Mouse (Mus musculus) kidney, embryonic 15.5 days (tissue): ENCODE data around the gene Usp48. TPM values are rescaled to one million over a fixed set of nuclear protein-coding genes. Genes with fewer than 3 reads are reported as not detected.
A peak's percentile ranks its signal among the peaks of the same experiment; 100 is the strongest.

Experiments
- ATAC-seq: fragments of 200-750 bp; cut with Nextera tagmentation; replicated peaks from 2 replicates; pipeline ENCODE4 v1.8.0; 2017; ENCODE audit warnings: moderate TSS enrichment; ENCODE audit not compliant: low FRiP score
- H3K27ac ChIP-seq: fragments of 300-500 bp; sonication (generic); 2 replicates; pipeline ENCODE4 v1.5.1; 2015; ENCODE audit warnings: mild to moderate bottlenecking, inconsistent platforms
- H3K27me3 ChIP-seq: fragments of 300-500 bp; sonication (generic); 2 replicates; pipeline ENCODE4 v1.6.1; 2015; ENCODE audit warnings: inconsistent platforms
- H3K36me3 ChIP-seq: fragments of 300-500 bp; sonication (generic); 2 replicates; pipeline ENCODE4 v1.6.1; 2015; ENCODE audit warnings: inconsistent platforms
- H3K4me1 ChIP-seq: fragments of 300-500 bp; sonication (generic); 2 replicates; pipeline ENCODE4 v1.6.1; 2015; ENCODE audit warnings: inconsistent platforms
- H3K4me2 ChIP-seq: fragments of 300-500 bp; sonication (generic); 2 replicates; pipeline ENCODE4 v1.6.1; 2015; ENCODE audit warnings: moderate library complexity, mild to moderate bottlenecking, inconsistent platforms
- H3K4me3 ChIP-seq: fragments of 300-500 bp; sonication (generic); replicated peaks from 2 replicates; pipeline ENCODE4 v1.5.1; 2015; ENCODE audit warnings: mild to moderate bottlenecking, inconsistent platforms
- H3K9ac ChIP-seq: fragments of 300-500 bp; sonication (generic); 2 replicates; pipeline ENCODE4 v1.6.1; 2015; ENCODE audit warnings: mild to moderate bottlenecking, inconsistent platforms
- H3K9me3 ChIP-seq: fragments of 300-500 bp; sonication (generic); replicated peaks from 2 replicates; pipeline ENCODE4 v1.6.1; 2016; ENCODE audit warnings: inconsistent platforms
- WGBS: fragments of 180-500 bp; shearing (Covaris S2); methylation state at CpG from one replicate; pipeline ENCODE4 v1.1.7; 2015; ENCODE audit warnings: mixed read lengths; 5-methylcytosine and 5-hydroxymethylcytosine counted together
- polyA plus RNA-seq: library from polyadenylated mRNA; unstranded; fragments of >200 nt; fragmentation: Nextera tagmentation; extraction: Ambion mirVana; gene quantifications from 2 replicates; pipeline ENCODE4 v1.2.1, GENCODE M21; 2015

The Usp48 gene
- polyA plus RNA-seq, 1 experiment from 2014 or later, result 72.9 TPM

GRCm38 (mm10) chr4:137622847-137623246 lies 29.3 kb downstream of the Usp48 start:
- no peak overlapping the region for H3K9ac ChIP-seq
- peaks cover 93% of the 10 kb centered on the region for H3K36me3 ChIP-seq
- H3K4me3 ChIP-seq, result no peak overlapping the region
- ATAC-seq, result no peak
- H3K27ac ChIP-seq, result no peak overlapping the region
- no peaks in the 10 kb centered on the region for H3K9me3 ChIP-seq
- no peak overlapping the region for H3K4me2 ChIP-seq
- 95% methylated on average over 8 of the region's 8 CpGs for WGBS
- H3K27me3 ChIP-seq, result no peaks in the 10 kb centered on the region
- no peaks in the 10 kb centered on the region for H3K4me1 ChIP-seq

DNA sequence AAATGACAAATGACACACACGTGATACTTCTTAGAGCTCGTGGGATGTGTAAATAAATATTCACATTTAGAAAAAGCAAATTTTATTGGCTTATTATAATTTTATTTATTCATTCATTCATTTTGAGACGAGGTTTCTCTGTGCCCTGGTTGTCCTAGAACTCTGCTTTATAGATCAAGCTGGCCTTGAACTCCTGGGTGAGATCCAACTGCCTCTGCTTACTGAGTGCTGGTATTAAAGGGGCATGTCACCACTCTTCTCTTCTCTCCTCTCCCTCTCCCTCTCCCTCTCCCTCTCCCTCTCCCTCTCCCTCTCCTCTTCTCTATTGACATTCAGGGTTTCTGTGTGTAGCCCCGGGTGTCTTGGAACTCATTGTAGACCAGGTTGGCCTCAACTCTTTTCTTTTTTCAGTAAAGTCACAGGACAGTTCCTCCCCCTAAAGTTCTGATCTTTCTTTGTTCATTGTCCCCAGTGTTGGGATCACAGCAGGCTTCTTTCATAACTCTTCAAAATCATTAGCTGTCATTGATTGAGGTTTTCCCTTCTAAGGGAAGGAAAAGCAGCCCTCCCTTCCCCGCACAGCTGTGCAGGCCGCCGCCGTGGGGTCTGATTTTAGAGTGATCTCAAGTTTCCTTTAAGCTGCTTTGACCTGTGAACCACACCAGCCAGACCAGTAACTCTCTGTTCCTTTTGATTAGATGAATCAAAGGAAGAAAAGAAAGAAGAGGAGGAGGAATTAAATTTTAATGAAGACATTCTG lies 34.1 kb downstream of the Usp48 start:
- Histone ChIP-seq H3K4me3 (no peak overlapping the region), H3K27me3 (no peaks in the 10 kb centered on the region), H3K4me2 (no peak overlapping the region), H3K9me3 (no peaks in the 10 kb centered on the region), H3K36me3 (peaks cover 92% of the 10 kb centered on the region), H3K4me1 (no peaks in the 10 kb centered on the region), H3K9ac (no peak overlapping the region), H3K27ac (no peak overlapping the region)
- 64% methylated on average over 8 of the region's 8 CpGs for WGBS
- no peak for ATAC-seq

DNA sequence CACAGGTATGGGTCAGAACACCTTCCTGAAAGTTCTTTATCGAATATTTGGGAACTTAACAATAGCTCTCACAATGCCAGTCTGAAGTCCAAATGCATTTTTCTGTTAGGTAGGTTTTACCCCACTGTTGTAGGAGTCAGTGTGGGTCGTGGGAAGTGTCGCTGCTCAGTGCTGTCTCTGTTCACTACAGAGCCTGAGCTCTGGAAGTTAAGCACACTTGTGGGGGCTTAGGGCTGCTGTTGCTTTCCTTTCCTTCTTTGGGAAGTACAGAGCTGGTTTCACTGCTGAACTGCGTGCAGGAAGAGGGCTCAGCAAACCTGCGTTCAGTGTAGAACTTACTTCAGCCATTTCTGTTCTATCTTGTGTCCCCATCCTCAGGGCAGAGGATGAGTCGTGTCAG lies 34.8 kb downstream of the Usp48 start:
- Histone ChIP-seq H3K27me3 (no peaks in the 10 kb centered on the region), H3K9me3 (no peaks in the 10 kb centered on the region), H3K36me3 (peaks cover 92% of the 10 kb centered on the region), H3K9ac (no peak overlapping the region), H3K4me3 (no peak overlapping the region), H3K4me1 (no peaks in the 10 kb centered on the region), H3K4me2 (no peak overlapping the region), H3K27ac (no peak overlapping the region)
- WGBS, result 79% methylated on average over 6 of the region's 6 CpGs
- no peak for ATAC-seq

- 80% methylated on average over 7 of the region's 7 CpGs for WGBS
- H3K4me2 ChIP-seq, result no peak overlapping the region
- ATAC-seq, result no peak
- H3K4me3 ChIP-seq, result no peak overlapping the region
- H3K36me3 ChIP-seq, result peaks cover 90% of the 10 kb centered on the region
- H3K27ac ChIP-seq, result no peak overlapping the region
- no peaks in the 10 kb centered on the region for H3K4me1 ChIP-seq
- no peaks in the 10 kb centered on the region for H3K27me3 ChIP-seq
- no peaks in the 10 kb centered on the region for H3K9me3 ChIP-seq
- H3K9ac ChIP-seq, result no peak overlapping the region
Observed at GRCm38 (mm10) chr4:137629354-137629753, 35.8 kb downstream of the Usp48 start.

GRCm38 (mm10) chr4:137630153-137630552 lies 36.6 kb downstream of the Usp48 start:
- Histone ChIP-seq H3K36me3 (peaks cover 90% of the 10 kb centered on the region), H3K4me2 (no peak overlapping the region), H3K9me3 (no peaks in the 10 kb centered on the region), H3K9ac (no peak overlapping the region), H3K27me3 (no peaks in the 10 kb centered on the region), H3K4me1 (no peaks in the 10 kb centered on the region), H3K4me3 (no peak overlapping the region), H3K27ac (no peak overlapping the region)
- ATAC-seq, result no peak
- 68% methylated on average over 2 of the region's 2 CpGs for WGBS

DNA sequence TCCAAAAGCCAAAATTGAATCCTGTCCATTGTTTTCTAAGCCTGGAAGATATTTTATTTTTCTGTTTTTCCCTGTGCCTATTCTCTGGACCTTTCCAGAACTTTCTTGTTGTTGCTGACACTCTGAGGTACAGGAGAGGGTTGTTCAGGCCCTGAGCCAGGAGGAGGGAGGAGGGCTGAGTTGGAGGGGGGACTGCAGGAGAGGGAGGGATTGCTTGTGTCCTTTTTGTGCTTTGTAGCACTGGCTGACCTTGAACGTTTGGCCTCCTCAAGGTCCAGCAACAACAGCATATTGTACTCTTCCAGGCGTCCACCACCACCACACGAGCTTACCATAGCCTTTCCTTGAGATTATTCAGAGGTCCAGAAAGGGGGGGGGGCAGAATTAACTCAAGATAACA lies 38.0 kb downstream of the Usp48 start:
- Histone ChIP-seq H3K27ac (no peak overlapping the region), H3K27me3 (no peaks in the 10 kb centered on the region), H3K9me3 (no peaks in the 10 kb centered on the region), H3K36me3 (peaks cover 92% of the 10 kb centered on the region), H3K4me3 (no peak overlapping the region), H3K9ac (no peak overlapping the region), H3K4me1 (no peaks in the 10 kb centered on the region), H3K4me2 (no peak overlapping the region)
- no peak for ATAC-seq
- 74% methylated on average over 3 of the region's 3 CpGs for WGBS

DNA sequence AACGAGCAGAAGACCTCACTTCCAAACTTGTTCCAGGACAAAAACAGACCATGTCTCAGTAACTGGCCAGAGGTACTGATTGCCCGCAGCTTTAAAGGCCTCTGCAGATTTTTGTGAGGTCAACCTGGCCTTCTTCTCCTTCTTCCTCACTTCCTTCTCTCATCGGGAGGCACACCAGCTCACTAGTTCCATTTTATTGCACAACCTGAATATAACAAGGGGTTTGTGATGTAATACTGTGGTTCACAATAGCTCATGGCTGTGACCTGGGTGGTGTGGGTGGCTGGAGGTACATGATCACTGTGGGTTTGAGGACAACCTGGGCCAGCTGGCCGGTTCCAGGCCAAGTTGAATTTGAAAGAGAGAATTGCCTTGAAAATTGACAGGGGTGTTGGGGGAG lies 39.8 kb downstream of the Usp48 start:
- WGBS, result 80% methylated on average over 4 of the region's 4 CpGs
- H3K4me3 ChIP-seq, result no peak overlapping the region
- H3K9me3 ChIP-seq, result no peaks in the 10 kb centered on the region
- H3K27ac ChIP-seq, result no peak overlapping the region
- no peaks in the 10 kb centered on the region for H3K27me3 ChIP-seq
- H3K9ac ChIP-seq, result no peak overlapping the region
- H3K4me1 ChIP-seq, result no peaks in the 10 kb centered on the region
- H3K36me3 ChIP-seq, result peaks cover 97% of the 10 kb centered on the region
- H3K4me2 ChIP-seq, result no peak overlapping the region
- no peak for ATAC-seq

DNA sequence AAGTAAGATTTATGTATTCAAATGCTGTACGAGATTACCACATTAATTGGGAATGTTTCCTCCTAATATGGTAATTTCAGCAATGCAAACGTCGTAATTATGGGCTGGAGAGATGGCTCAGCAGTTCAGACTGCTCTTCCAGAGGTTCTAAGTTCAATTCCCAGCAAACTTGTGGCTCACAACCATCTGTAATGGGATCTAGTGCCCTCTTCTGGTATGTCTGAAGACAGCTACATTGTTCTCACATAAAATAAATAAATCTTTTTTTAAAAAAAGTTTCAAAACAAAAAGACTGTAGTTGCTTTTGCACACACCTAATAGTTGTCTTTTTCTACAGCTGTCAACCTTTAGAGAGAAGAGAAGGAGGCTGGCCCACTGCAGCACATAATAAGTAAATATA lies 43.0 kb downstream of the Usp48 start:
- ATAC-seq, result no peak
- no peak overlapping the region for H3K27ac ChIP-seq
- no peak overlapping the region for H3K4me3 ChIP-seq
- no peaks in the 10 kb centered on the region for H3K27me3 ChIP-seq
- H3K9ac ChIP-seq, result no peak overlapping the region
- peaks cover 2% of the 10 kb centered on the region; the same call in 1 of the 2 replicates for H3K4me1 ChIP-seq
- WGBS, result 83% methylated on average over 3 of the region's 3 CpGs
- H3K36me3 ChIP-seq, result peaks cover 97% of the 10 kb centered on the region
- no peak overlapping the region for H3K4me2 ChIP-seq
- no peaks in the 10 kb centered on the region for H3K9me3 ChIP-seq

DNA sequence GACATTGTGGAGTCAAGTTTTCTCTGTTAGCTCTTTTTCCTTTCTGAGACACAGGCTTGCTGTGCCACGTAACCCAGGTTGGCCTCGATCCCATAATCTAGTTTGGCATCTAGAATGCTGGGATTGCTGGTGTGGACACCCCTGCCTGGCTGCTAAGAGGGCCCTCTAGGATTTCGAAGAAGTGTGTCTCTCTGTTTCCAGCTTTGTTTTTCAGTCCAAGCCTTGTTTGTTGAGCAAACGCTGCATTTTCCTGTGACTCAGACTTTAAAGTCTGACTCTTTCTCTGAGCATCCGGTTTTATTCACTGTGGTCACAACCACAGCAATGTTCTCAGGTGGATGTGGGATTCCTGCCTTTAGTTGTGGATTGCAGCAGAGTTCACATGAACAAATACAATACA lies 48.0 kb downstream of the Usp48 start:
- no peak for ATAC-seq

DNA sequence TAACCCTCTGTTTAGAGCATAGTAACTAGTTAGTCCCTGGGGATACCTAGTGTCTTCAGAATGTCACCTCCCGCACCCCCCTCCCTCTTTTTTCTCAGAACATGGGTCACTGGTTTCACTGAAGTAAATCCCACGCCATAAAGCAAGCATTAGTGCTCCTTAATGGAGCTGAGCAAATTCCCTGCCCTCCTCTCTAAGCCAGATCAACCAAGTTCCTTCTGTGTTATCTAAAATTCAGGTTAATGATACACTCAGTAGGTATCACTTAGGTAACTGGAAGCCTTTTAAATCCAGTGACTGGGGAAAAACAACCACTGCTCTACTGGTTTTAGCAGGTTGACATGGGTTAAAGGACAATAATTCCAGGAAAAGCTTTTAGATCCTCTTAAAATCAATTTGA lies 48.5 kb downstream of the Usp48 start:
- peaks cover 14% of the 10 kb centered on the region for H3K4me1 ChIP-seq
- no peak overlapping the region for H3K9ac ChIP-seq
- WGBS, result 60% methylated on average over 2 of the region's 2 CpGs
- no peak for ATAC-seq
- H3K27ac ChIP-seq, result peak overlapping the region; percentile 74
- no peaks in the 10 kb centered on the region for H3K27me3 ChIP-seq
- H3K9me3 ChIP-seq, result no peaks in the 10 kb centered on the region
- H3K36me3 ChIP-seq, result peaks cover 94% of the 10 kb centered on the region
- H3K4me2 ChIP-seq, result no peak overlapping the region
- H3K4me3 ChIP-seq, result no peak overlapping the region

More for the DNA sequence above, 48.0 kb downstream of the Usp48 start:
- H3K4me2 ChIP-seq, result no peak overlapping the region
- H3K27me3 ChIP-seq, result no peaks in the 10 kb centered on the region
- H3K36me3 ChIP-seq, result peaks cover 94% of the 10 kb centered on the region
- H3K9ac ChIP-seq, result no peak overlapping the region
- H3K4me3 ChIP-seq, result no peak overlapping the region
- no peaks in the 10 kb centered on the region for H3K9me3 ChIP-seq
- WGBS, result 83% methylated on average over 5 of the region's 5 CpGs
- H3K27ac ChIP-seq, result peak overlapping the region; percentile 74
- peaks cover 14% of the 10 kb centered on the region for H3K4me1 ChIP-seq

- Histone ChIP-seq H3K4me2 (no peak overlapping the region), H3K9me3 (no peaks in the 10 kb centered on the region), H3K27ac (no peak overlapping the region), H3K36me3 (peaks cover 92% of the 10 kb centered on the region), H3K27me3 (no peaks in the 10 kb centered on the region), H3K4me1 (peaks cover 14% of the 10 kb centered on the region), H3K4me3 (no peak overlapping the region), H3K9ac (no peak overlapping the region)
- no peak for ATAC-seq
- 80% methylated on average over 2 of the region's 2 CpGs for WGBS
Observed at GRCm38 (mm10) chr4:137643459-137643858, 49.9 kb downstream of the Usp48 start.

DNA sequence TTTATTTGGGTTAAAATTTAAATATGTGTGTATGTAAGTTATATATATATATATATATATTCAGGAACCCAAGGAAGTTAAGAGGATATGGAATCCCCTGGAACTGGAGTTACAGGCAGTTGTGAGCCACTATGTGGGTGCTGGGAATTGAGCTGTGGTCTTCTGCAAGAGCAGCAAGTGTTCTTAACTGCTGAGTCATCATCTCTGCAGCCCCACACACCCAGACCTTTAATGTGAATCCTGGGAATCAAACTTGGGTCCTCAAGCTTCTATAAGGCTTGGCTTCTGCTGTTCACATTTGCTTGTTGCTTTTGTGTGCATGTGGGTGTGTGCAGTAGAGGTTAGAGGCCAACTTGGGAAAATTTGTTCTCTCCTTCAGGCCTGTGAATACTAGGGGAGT lies 52.7 kb downstream of the Usp48 start:
- H3K36me3 ChIP-seq, result peaks cover 91% of the 10 kb centered on the region
- ATAC-seq, result no peak

DNA sequence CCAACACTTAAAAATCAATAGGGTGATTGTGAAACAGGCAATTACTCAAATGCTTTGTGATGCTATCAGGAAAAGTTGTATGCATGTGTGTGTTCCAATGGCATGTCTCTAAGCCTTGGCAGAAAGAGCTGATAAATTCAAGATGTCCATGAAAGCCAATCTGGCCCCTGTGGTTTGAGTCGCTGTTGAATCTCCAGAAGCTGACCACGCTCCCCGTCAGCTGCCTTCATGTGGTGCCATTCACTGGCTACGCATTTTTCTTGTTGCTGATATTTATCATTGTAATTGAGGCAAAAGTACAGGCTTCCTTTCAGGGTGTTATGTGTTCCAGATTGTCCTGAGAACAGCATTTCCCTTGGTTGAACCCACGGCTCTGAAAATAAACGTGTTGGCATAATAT lies 54.1 kb downstream of the Usp48 start:
- no peak for ATAC-seq
- Histone ChIP-seq H3K4me3 (no peak overlapping the region), H3K4me1 (peaks cover 13% of the 10 kb centered on the region; the same call in 1 of the 2 replicates), H3K4me2 (no peak overlapping the region), H3K27me3 (no peaks in the 10 kb centered on the region), H3K9ac (no peak overlapping the region), H3K27ac (no peak overlapping the region), H3K36me3 (peaks cover 96% of the 10 kb centered on the region), H3K9me3 (no peaks in the 10 kb centered on the region)
- WGBS, result 89% methylated on average over 6 of the region's 6 CpGs

More for the DNA sequence above, 52.7 kb downstream of the Usp48 start:
- Histone ChIP-seq H3K9me3 (no peaks in the 10 kb centered on the region), H3K4me1 (peaks cover 22% of the 10 kb centered on the region), H3K27me3 (no peaks in the 10 kb centered on the region), H3K4me3 (no peak overlapping the region), H3K4me2 (no peak overlapping the region), H3K9ac (no peak overlapping the region), H3K27ac (no peak overlapping the region)
